Mouse (Mus musculus): ENCODE results near the gene 4833420G17Rik. TPM values are rescaled to one million over a fixed set of nuclear protein-coding genes. Genes with fewer than 3 reads are reported as not detected.
"Not testable (repeated sequence)": the region's sequence is repeated elsewhere in the genome, so short reads cannot be mapped to it uniquely, and the experiment has no call there.

The 4833420G17Rik gene
- total and polyA plus RNA-seq, 3 experiments: 26.0 to 39.1 (median 35.9) TPM

DNA sequence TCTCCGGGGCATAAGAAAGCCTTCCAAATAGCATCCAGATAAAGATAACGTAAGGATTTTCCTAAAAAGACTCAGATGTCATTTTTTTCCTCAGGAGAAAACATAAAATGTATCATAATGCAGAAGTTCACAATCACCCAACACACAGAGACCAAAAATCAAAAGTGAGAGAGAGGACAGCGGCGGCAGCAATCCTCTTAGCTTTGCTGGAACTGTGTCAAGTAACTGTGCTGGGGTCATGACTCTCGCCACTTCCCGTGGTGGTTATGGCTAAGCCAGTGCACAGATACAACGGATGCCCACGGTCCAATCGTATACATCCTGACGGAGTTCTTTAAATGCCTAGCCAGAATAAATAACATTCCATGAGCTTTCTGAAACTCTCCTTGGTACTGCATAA, 29.5 kb downstream of the 4833420G17Rik start:
- H3K27ac ChIP-seq (ENCODE audit: insufficient read depth, low read depth); H3K4me3 ChIP-seq (replicated peaks in 1 of 3; ENCODE audit: low read depth in 2 of 3, low read length in 2 of 3, poor library complexity in 1 of 3); H3K36me3 ChIP-seq (replicated peaks in 1 of 2; ENCODE audit: control insufficient read depth in 1 of 2, insufficient read depth in 1 of 2, low read length in 1 of 2); H3K4me2 ChIP-seq (ENCODE audit: insufficient read depth, low read depth, poor library complexity, severe bottlenecking); dilution Hi-C loops (cut with MboI; ENCODE audit: extremely low pct_ligation_motif_present, extremely low pct_unique_long_range_greater_than_20kb, low sequenced_read_pairs); H3K4me1 ChIP-seq (ENCODE audit: control insufficient read depth in 1 of 2, insufficient read depth in 2 of 2); H3K79me2 ChIP-seq (replicated peaks; ENCODE audit: control insufficient read depth, extremely low read depth, insufficient read depth, poor library complexity, severe bottlenecking); DNase-seq (ENCODE audit: extremely low read depth); H3K27me3 ChIP-seq (replicated peaks); in situ Hi-C loops (cut with MboI; ENCODE audit: low pct_ligation_motif_present, low pct_unique_long_range_greater_than_20kb, low sequenced_read_pairs); H3K9ac ChIP-seq (ENCODE audit: insufficient read depth, low read depth): not testable (repeated sequence)
- peaks cover 10% of the 10 kb centered on the region for H3K9me3 ChIP-seq (replicated peaks; ENCODE audit: low read length)

GRCm38 (mm10) chr13:119494938-119495337, 32.4 kb downstream of the 4833420G17Rik start:
- H3K79me2 ChIP-seq (replicated peaks; ENCODE audit: control insufficient read depth, extremely low read depth, insufficient read depth, poor library complexity, severe bottlenecking); H3K27ac ChIP-seq (ENCODE audit: insufficient read depth, low read depth); H3K9ac ChIP-seq (ENCODE audit: insufficient read depth, low read depth); H3K4me2 ChIP-seq (ENCODE audit: insufficient read depth, low read depth, poor library complexity, severe bottlenecking); H3K27me3 ChIP-seq (replicated peaks); dilution Hi-C loops (cut with MboI; ENCODE audit: extremely low pct_ligation_motif_present, extremely low pct_unique_long_range_greater_than_20kb, low sequenced_read_pairs); H3K36me3 ChIP-seq (replicated peaks in 1 of 2; ENCODE audit: control insufficient read depth in 1 of 2, insufficient read depth in 1 of 2, low read length in 1 of 2); in situ Hi-C loops (cut with MboI; ENCODE audit: low pct_ligation_motif_present, low pct_unique_long_range_greater_than_20kb, low sequenced_read_pairs); H3K9me3 ChIP-seq (replicated peaks; ENCODE audit: low read length); H3K4me3 ChIP-seq (replicated peaks in 1 of 3; ENCODE audit: low read depth in 2 of 3, low read length in 2 of 3, poor library complexity in 1 of 3); H3K4me1 ChIP-seq (ENCODE audit: control insufficient read depth in 1 of 2, insufficient read depth in 2 of 2); DNase-seq (ENCODE audit: extremely low read depth): not testable (repeated sequence)

Other genes with a start within 250 kb of the 4833420G17Rik start
- gene Paip1, start 34.2 kb upstream of the 4833420G17Rik start, total RNA-seq (2012; rRNA removed): 25.7 and 29.2 TPM in 2 replicates
- gene Paip1, start 34.2 kb upstream of the 4833420G17Rik start, total RNA-seq (2014; rRNA removed): 53.2 and 55.7 TPM in 2 replicates
- gene Paip1, start 34.2 kb upstream of the 4833420G17Rik start, polyA plus RNA-seq (2012; ENCODE audit: insufficient read length, low read depth): 37.5 and 44.7 TPM in 2 replicates
- 9.2 and 10.9 TPM in 2 replicates for gene Tmem267, start 25.3 kb downstream of the 4833420G17Rik start, total RNA-seq (2012; rRNA removed)
- 26.0 and 28.9 TPM in 2 replicates for gene Tmem267, start 25.3 kb downstream of the 4833420G17Rik start, total RNA-seq (2014; rRNA removed)
- gene Tmem267, start 25.3 kb downstream of the 4833420G17Rik start, polyA plus RNA-seq (2012; ENCODE audit: insufficient read length, low read depth): 26.8 and 31.3 TPM in 2 replicates
- gene 3110070M22Rik, start 25.6 kb downstream of the 4833420G17Rik start, total RNA-seq (2012; rRNA removed): 1.6 and 1.9 TPM in 2 replicates
- 1.0 and 1.7 TPM in 2 replicates for gene 3110070M22Rik, start 25.6 kb downstream of the 4833420G17Rik start, total RNA-seq (2014; rRNA removed)
- 1.4 and 1.5 TPM in 2 replicates for gene 3110070M22Rik, start 25.6 kb downstream of the 4833420G17Rik start, polyA plus RNA-seq (2012; ENCODE audit: insufficient read length, low read depth)
- 0.04 TPM in 2 replicates for gene Ccl28, start 161.1 kb downstream of the 4833420G17Rik start, total RNA-seq (2012; rRNA removed)
- 0.22 and 0.27 TPM in 2 replicates for gene Ccl28, start 161.1 kb downstream of the 4833420G17Rik start, total RNA-seq (2014; rRNA removed)
- 0.10 and 0.11 TPM in 2 replicates for gene Ccl28, start 161.1 kb downstream of the 4833420G17Rik start, polyA plus RNA-seq (2012; ENCODE audit: insufficient read length, low read depth)
- gene Hmgcs1, start 227.6 kb downstream of the 4833420G17Rik start, total RNA-seq (2012; rRNA removed): 57.6 and 61.2 TPM in 2 replicates
- 175 and 225 TPM in 2 replicates for gene Hmgcs1, start 227.6 kb downstream of the 4833420G17Rik start, total RNA-seq (2014; rRNA removed)
- 105 and 119 TPM in 2 replicates for gene Hmgcs1, start 227.6 kb downstream of the 4833420G17Rik start, polyA plus RNA-seq (2012; ENCODE audit: insufficient read length, low read depth)